Mouse (Mus musculus) Patski (cell line): ENCODE data around the gene Npr2. TPM values are rescaled to one million over a fixed set of nuclear protein-coding genes. Genes with fewer than 3 reads are reported as not detected.

Experiments used
- ATAC-seq: fragments of 100-300 bp; one replicate; pipeline ENCODE4 v1.8.0; 2021
- CTCF ChIA-PET: fragments of 350-600 bp; sonication (Branson Sonifier 250); formaldehyde crosslinking; loops from one replicate; lab custom pipeline; 2022; ENCODE audit warnings: inconsistent platforms; lab: Charles Lee
- POLR2A ChIA-PET: fragments of 350-600 bp; sonication (Branson Sonifier 250); formaldehyde crosslinking; loops from one replicate; lab custom pipeline; 2022; ENCODE audit warnings: antibody characterized with exemption, inconsistent platforms; lab: Charles Lee
- DNase-seq: peaks from one replicate; pipeline ENCODE4 v3.0.0-alpha.2; 2011; ENCODE audit warnings: low read depth, low spot score
- H3K27me3 ChIP-seq: fragments of 371-371 bp; one replicate; pipeline ENCODE4 v1.5.1; 2021
- CTCF ChIP-seq: fragments of 100-300 bp; IDR thresholded peaks from one replicate; pipeline ENCODE4 v1.5.1; 2021
- in situ Hi-C: fragments of 300-500 bp; cut with MboI; formaldehyde crosslinking; loops from 3 replicates; pipeline ENCODE4 v1.11.1; 2018; ENCODE audit warnings: low pct_unique_long_range_greater_than_20kb, mixed read lengths
- polyA plus RNA-seq: library from polyadenylated mRNA; unstranded; gene quantifications from one replicate; pipeline ENCODE4 v1.2.3, GENCODE M21; 2021

Gene Npr2
- polyA plus RNA-seq, 1 experiment from 2014 or later = 47.2 TPM

GRCm38 (mm10) chr4:43640491-43640890, 8.8 kb downstream of the Npr2 start:
- H3K27me3 ChIP-seq = no peaks in the 10 kb centered on the region
- DNase-seq = no peak
- ChIA-PET CTCF (no interaction called here), POLR2A (no interaction called here)
- ATAC-seq = no peak
- in situ Hi-C loops = no loop called here
- no peak for TF ChIP-seq CTCF

- no peak for ATAC-seq
- in situ Hi-C loops = no loop called here
- no peak for TF ChIP-seq CTCF
- ChIA-PET CTCF (interaction anchor here (0.9 to 2.1 kb wide), 2 partner anchors 12 to 22 kb away, joined by 3 to 9 read pairs; no protein-coding TSS in a partner anchor), POLR2A (no interaction called here)
- H3K27me3 ChIP-seq = no peaks in the 10 kb centered on the region
- no peak for DNase-seq
Observed at GRCm38 (mm10) chr4:43649783-43650182, 18.0 kb downstream of the Npr2 start.

GRCm38 (mm10) chr4:43652726-43653125, 21.0 kb downstream of the Npr2 start:
- POLR2A ChIA-PET = no interaction called here
- CTCF ChIA-PET = no interaction called here
- in situ Hi-C loops = no loop called here
- TF ChIP-seq CTCF = no peak
- DNase-seq = no peak
- no peak for ATAC-seq
- H3K27me3 ChIP-seq = no peaks in the 10 kb centered on the region

GRCm38 (mm10) chr4:43653161-43654015, 21.7 kb downstream of the Npr2 start, which contains the start of gene Spag8:
Spag8 (minus strand) TSS chr4:43653594.
- ChIA-PET CTCF (interaction anchor here (0.7 kb wide), 1 partner anchor 18 kb away, joined by 3 read pairs; no protein-coding TSS in a partner anchor), POLR2A (no interaction called here)
- TF ChIP-seq CTCF = no peak
- DNase-seq (no peak), ATAC-seq (no peak)
- in situ Hi-C loops = no loop called here
- no peaks in the 10 kb centered on the region for H3K27me3 ChIP-seq

GRCm38 (mm10) chr4:43655656-43656338, 24.1 kb downstream of the Npr2 start:
- no peak for TF ChIP-seq CTCF
- H3K27me3 ChIP-seq = no peaks in the 10 kb centered on the region
- CTCF ChIA-PET = interaction anchor here (0.8 to 1.6 kb wide), 4 partner anchors 12 to 56 kb away, joined by 3 to 5 read pairs (median 3); no protein-coding TSS in a partner anchor
- in situ Hi-C loops = no loop called here
- POLR2A ChIA-PET = interaction anchor here (0.9 kb wide), 1 partner anchor 20 kb away, joined by 3 read pairs; no protein-coding TSS in a partner anchor
- peak; percentile 57 for ATAC-seq
- no peak for DNase-seq

GRCm38 (mm10) chr4:43656339-43657109, 24.8 kb downstream of the Npr2 start, which contains the start of gene Hint2:
Hint2 (minus strand) TSS chr4:43656466.
- in situ Hi-C loops = no loop called here
- no peaks in the 10 kb centered on the region for H3K27me3 ChIP-seq
- ChIA-PET CTCF (interaction anchor here (1.1 to 1.6 kb wide), 4 partner anchors 10 to 26 kb away, joined by 3 to 5 read pairs (median 3); no protein-coding TSS in a partner anchor), POLR2A (interaction anchor here (0.9 kb wide), 1 partner anchor 21 kb away, joined by 3 read pairs; no protein-coding TSS in a partner anchor)
- DNase-seq (peak; percentile 97), ATAC-seq (peak; percentile 93)
- TF ChIP-seq CTCF = no peak

- ATAC-seq (no peak), DNase-seq (no peak)
- no peaks in the 10 kb centered on the region for H3K27me3 ChIP-seq
- in situ Hi-C loops = no loop called here
- TF ChIP-seq CTCF = no peak
- ChIA-PET CTCF (interaction anchor here (1.4 kb wide), 2 partner anchors 9 to 15 kb away, joined by 3 read pairs; no protein-coding TSS in a partner anchor), POLR2A (no interaction called here)
Observed at GRCm38 (mm10) chr4:43657146-43657545, 25.4 kb downstream of the Npr2 start.

GRCm38 (mm10) chr4:43666412-43666811, 34.7 kb downstream of the Npr2 start:
- ChIA-PET CTCF (interaction anchor here (0.7 to 2.0 kb wide), 5 partner anchors 9 to 61 kb away, joined by 3 to 8 read pairs (median 3); partner anchors contain the start of gene Npr2), POLR2A (no interaction called here)
- DNase-seq = no peak
- peaks cover 7% of the 10 kb centered on the region for H3K27me3 ChIP-seq
- ATAC-seq = no peak
- in situ Hi-C loops = loop anchor here (10.0 kb wide), 1 partner anchor 232 kb away; no protein-coding TSS in a partner anchor
- peak; percentile 69 for TF ChIP-seq CTCF

- ATAC-seq = peak; percentile 95
Observed at GRCm38 (mm10) chr4:43668782-43669427, 37.2 kb downstream of the Npr2 start, which contains the start of the genes Tmem8b and Fam221b. Tmem8b (plus strand) TSS chr4:43668971. Fam221b (minus strand) TSS chr4:43669145.

More at GRCm38 (mm10) chr4:43668782-43669427, 37.2 kb downstream of the Npr2 start, which contains the start of the genes Tmem8b and Fam221b:
- in situ Hi-C loops = loop anchor here (10.0 kb wide), 1 partner anchor 234 kb away; no protein-coding TSS in a partner anchor
- TF ChIP-seq CTCF = no peak
- H3K27me3 ChIP-seq = peaks cover 3% of the 10 kb centered on the region
- CTCF ChIA-PET = no interaction called here
- DNase-seq = no peak
- POLR2A ChIA-PET = no interaction called here
